Mouse (Mus musculus): ENCODE measurements around the gene Selenbp2.
A peak's percentile ranks its signal among the peaks of the same experiment; 100 is the strongest.
"Not testable (repeated sequence)": the region's sequence is repeated elsewhere in the genome, so short reads cannot be mapped to it uniquely, and the experiment has no call there.

Selenbp2 gene

DNA sequence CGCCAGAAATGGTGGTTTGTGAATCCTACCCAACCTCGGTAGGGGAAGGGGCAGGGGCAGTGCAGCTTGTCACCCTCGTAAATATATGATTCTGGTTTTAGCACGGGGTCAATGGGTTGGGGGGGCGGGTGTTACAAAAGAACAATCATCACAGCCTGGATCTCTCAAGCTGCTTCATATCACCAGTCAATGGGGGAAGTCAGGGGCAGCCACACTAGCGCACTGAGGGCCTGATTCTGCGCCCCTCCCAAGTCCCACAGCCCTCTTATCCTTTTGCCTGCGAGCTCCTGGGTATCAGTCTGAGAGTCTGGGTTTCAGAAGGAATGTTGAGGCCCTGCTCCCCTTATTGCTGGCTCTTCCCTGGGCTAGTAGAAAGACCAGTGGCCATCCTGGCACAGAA, 518 bp downstream of the Selenbp2 start:
- DNase-seq, result not testable (repeated sequence)

DNA sequence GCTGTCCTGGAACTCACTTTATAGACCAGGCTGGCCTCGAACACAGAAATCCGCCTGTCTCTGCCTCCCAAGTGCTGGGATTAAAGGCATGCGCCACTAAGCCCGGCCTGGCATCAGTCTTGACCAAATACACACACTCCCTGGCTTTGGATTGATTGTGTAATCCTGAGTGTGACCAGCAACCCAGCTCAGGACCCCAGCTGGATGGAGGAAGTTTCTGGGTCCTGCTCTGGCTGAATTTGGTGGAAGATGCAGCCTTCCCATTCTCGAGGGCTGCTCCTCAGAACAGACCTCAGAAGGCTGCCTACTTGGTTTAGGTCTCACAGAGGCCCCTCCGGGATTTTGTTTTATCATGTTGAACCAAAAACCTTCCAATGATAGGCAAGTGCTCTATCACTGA, 2.2 kb downstream of the Selenbp2 start:
- peak; percentile 91 for DNase-seq

DNA sequence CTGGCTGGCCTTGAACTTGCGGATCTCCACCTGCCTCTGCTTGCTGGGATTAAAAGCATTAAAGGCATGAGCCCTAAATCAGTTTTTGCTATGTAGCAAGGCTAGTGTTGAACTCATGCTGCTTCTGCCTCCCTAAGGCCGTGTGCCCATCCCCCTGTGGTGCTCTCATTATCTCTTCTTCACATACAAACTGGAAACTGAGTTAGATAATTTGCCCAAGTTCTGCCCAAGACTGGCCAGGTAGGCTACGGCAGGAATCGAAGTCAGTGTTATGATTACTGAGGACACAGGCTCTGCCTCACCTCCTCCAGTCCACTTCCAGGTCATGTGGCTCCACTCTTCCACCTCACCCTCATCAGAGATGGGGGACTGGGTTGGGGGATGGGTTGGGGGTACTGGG, 2.9 kb downstream of the Selenbp2 start:
- peak; percentile 74 for DNase-seq

DNA sequence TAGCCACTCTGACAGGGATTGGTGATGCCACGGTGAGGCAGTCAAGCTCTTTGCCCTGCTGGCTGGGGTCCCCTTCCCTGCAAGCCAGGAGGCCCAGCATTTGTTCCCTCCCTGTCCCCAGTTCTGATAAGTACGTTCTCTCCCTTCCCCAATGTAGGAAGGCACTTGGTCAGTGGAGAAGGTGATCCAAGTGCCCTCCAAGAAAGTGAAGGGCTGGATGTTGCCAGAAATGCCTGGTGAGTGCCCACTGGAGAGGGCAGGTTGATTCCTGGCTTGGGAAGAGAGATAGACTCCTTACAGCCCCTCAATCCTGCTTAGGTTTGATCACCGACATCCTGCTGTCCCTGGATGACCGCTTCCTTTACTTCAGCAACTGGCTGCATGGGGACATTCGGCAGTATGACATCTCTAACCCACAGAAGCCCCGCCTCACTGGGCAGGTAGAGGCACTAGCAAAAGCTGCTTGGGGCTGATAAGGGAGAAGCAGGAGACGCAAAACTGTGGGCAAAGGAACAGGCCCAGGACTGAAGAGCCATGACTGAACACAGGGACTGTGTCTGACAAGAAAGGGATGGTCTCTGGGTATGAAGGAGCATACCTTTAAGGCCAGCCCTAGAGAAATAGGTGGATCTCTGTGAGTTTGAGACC, 8.9 kb downstream of the Selenbp2 start:
- peak; percentile 79 for DNase-seq

DNA sequence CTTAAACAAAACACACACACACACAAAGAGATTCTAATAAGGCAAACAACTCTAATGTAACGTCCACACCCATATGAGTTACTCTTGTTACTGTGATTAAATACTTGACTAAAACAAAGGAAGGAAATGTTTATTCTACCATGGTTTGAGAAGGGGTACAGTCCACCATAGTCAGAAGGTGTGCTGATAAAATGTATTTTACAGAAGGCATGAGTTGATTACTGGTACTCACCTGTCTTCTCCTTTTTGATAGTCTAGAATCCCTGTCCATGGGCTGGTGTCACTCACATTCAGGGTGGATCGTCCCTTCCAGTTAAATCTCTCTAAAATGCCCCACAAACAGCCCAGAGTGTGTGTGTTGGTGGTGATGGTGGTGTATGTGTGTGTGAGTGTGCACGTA, 9.5 kb downstream of the Selenbp2 start:
- DNase-seq, result peak; percentile 31

DNA sequence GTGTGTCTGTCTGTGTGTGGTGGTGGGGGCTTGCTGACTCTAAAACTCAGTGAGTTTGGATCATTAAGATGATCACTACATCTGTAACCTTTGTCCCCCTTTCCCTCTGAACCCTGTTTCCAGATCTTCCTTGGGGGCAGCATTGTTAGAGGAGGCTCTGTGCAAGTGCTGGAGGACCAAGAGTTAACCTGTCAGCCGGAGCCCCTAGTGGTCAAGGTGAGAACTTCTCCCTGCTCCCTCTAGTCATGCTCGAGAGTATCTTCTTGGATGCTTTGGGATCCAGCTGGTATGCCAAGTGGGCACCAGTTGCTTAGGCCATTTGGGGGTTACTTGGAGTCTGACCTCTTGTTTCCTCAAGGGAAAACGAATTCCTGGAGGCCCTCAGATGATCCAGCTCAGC, 10.0 kb downstream of the Selenbp2 start:
- DNase-seq, result peak; percentile 36

DNA sequence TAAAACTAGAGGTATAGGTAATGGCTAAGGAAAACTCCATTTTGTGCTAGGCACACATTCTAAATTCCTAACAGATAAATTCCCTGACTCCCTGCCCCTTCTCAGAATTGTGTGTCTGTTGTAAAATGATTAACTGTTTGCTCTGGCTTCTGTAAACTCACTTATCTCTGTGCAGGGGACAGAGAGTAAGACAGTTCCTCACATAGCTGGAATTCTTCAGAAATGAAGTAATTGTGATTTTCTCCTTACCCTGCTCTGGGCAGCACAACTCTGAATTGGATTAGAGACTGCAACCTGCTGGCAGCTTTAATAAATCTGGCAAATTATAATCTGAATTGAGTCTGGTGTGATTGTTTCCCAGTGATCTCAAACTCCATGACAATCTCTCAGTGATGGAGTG, 17.2 kb downstream of the Selenbp2 start:
- DNase-seq, result peak; percentile 29

DNA sequence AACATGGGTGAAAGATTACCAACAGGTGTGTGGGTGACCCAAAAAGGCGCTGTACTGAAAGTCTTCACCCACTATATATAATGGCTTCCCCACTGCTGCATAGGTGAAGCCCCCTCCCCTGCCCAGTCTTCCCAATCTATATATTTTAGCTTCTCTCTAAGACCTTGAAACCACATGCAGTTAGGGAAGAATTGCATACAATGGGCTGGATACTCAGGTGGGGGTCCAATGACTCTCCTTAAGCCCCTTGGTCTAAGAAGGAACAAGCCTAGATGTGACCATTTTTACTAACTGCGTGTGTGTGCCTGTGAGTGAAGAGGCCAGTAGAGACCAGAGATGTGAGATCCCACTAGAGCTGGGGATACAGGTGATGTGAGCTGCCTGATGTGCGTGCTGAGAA, 20.1 kb downstream of the Selenbp2 start:
- DNase-seq, result peak; percentile 74

DNA sequence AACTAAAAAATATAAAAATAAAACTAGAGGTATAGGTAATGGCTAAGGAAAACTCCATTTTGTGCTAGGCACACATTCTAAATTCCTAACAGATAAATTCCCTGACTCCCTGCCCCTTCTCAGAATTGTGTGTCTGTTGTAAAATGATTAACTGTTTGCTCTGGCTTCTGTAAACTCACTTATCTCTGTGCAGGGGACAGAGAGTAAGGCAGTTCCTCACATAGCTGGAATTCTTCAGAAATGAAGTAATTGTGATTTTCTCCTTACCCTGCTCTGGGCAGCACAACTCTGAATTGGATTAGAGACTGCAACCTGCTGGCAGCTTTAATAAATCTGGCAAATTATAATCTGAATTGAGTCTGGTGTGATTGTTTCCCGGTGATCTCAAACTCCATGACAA, 24.9 kb downstream of the Selenbp2 start:
- DNase-seq, result not testable (repeated sequence)

DNA sequence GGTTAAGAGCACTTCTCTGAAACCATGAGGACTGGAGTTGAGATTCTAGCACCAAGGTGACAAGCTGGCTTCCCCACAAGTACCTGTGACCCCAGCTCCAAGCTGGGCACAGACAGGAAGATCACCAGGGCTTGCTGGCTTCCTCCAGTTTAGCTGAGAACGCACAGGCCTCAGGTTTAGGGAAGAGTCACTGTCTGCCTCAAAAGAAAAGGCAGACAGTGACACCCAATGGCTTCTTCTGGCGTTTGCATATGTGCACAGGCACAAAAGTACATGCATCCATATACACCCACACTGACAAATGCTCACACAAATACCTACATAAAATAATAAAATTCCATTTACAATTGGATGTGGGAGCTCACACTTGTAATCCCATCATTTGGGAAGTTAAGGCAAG, 30.3 kb downstream of the Selenbp2 start:
- DNase-seq, result not testable (repeated sequence)

DNA sequence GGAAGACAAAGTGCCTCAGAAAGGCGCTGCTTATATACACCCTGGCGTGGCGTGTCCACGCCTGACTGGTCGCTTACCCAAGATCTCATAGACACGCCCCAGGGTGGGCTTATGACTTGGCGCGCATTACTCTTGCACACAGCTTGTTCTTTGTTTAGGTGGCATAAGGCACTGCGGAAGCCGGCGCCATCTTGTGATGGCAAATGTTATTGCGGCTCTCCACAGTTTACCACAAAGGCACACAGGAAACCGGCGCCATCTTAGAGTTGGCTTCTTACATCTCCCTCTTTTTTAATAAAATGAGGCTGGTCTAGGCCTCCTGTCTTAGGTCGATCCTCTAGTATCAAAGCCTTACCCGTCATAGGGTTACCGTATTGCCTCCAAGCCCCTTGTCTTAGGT, 52.3 kb downstream of the Selenbp2 start:
- no peak for DNase-seq
